Mouse (Mus musculus): ENCODE measurements around the gene Atxn1.

GRCm38 (mm10) chr13:45861098-45861580, 103.7 kb downstream of the Atxn1 start:
- TF ChIP-seq POLR2A (IDR thresholded peaks at IDR 0.05; ENCODE audit: insufficient read depth, low read depth, low read length) = no peak
- no peak for TF ChIP-seq CTCF (IDR thresholded peaks at IDR 0.05; ENCODE audit: insufficient read depth, low read depth, low read length)

Measured in olfactory bulb, adult 2 months (tissue).